Mouse (Mus musculus) lung, postnatal 25 days (tissue): ENCODE measurements around the gene Art5.
"Not testable (repeated sequence)": the region's sequence is repeated elsewhere in the genome, so short reads cannot be mapped to it uniquely, and the experiment has no call there.

ENCODE experiments used
- DNase-seq: peaks from one replicate; pipeline ENCODE4 v3.0.0; 2022; ENCODE audit warnings: low spot score

The Art5 gene

DNA sequence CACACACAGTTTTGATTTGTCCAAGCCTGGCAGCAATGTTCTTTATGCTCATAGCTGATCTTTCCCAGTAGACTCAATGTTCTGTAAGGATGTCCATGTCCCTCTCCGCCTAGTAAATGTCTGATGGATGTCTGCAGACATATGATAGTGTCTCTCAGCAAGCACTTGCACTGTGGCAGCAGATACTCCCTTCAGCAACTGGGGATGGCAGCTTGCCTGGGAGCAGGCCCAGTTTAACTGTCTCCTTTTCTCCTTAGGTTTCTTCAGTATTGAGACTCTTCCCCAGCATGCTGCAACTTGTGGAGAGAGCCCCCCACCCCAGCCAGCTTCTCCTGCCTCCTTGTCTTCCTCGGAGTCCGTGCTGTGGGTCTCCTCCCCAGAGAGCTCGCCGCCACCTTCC is 27.5 kb downstream of the Art5 start:
- DNase-seq, result no peak

DNA sequence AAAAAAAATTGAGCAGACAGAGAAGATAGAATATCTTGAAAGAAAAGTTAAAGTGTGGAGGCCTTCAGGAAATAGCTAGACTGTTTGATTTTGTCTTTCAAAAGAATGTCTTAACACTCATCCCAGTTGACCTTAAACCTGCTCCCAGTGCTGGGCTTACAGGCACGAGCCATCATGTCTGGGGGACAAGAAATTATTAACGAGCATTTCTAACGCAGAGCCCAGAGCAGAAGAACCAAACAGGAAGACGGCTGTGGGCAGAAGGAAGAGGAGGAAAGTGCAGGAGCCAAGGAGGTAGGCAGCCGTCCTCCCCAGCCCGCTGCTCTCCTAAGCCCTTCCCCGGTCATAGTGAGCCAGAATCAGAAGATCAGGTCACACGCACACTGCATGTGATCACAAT is 29.0 kb downstream of the Art5 start:
- DNase-seq, result no peak

DNA sequence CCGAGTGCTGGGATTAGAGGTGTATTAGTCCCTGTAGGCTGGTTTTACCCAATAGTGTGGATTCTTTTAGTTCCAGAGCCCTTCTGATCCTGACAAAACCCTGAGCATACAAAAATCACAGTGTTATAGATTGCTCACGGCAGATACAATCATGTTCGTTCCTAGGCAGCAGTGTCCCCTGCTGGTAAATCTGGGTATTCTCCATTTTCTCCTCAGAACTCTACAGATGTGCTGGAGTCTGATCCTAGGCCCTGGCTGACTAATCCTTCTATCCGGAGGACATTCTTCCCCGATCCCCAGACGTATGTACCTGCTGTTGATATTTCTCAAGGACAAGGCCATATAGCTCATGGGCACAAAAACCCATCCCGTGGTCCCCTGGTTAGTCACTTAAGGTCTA is 30.8 kb downstream of the Art5 start:
- peak; percentile 30 for DNase-seq

DNA sequence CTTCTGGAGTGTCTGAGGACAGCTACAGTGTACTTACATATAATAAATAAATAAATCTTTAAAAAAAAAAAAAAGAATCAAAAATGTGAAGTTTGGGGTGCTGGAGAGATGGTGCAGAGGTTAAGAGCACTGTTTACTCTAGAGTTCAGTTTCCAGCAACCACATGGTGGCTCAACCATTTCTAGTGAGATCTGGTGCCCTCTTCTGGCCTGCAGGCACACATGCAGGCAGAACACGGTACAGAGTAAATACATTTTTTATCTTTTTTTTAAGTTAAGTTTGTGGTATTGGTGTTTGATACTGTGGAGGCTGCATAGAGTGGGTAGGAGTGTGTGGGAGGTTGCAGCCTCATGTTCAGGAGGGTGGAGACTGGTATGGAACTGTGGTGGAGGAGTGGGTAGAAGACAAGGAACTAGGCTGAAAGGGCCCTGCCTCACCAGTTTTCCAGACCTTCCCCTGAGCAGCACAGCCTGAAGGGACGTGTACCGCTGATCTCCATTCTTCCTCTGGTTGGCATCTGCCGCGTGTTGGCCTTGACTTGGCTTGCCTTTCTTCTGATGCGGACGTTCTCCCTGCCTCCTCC is 32.5 kb downstream of the Art5 start:
- DNase-seq, result peak; percentile 18

DNA sequence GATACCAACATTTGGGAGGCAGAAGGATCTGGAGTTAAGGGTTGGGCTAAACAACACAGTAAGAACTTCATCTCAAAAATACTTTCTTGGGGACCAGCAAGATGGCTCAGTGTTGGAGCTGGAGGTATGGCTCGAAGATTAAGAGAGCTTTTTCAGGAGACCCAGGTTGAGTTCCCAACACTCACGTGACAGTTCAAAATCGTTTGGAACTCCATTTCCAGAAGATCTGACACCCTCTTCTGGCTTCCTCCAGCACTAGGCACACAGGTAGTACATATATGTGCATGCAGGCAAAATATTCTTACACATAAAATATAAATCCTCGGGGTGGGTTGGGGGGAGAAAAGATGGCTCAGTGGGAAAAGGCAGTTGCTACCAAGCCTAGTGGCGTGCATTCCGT is 42.9 kb downstream of the Art5 start:
- no peak for DNase-seq

DNA sequence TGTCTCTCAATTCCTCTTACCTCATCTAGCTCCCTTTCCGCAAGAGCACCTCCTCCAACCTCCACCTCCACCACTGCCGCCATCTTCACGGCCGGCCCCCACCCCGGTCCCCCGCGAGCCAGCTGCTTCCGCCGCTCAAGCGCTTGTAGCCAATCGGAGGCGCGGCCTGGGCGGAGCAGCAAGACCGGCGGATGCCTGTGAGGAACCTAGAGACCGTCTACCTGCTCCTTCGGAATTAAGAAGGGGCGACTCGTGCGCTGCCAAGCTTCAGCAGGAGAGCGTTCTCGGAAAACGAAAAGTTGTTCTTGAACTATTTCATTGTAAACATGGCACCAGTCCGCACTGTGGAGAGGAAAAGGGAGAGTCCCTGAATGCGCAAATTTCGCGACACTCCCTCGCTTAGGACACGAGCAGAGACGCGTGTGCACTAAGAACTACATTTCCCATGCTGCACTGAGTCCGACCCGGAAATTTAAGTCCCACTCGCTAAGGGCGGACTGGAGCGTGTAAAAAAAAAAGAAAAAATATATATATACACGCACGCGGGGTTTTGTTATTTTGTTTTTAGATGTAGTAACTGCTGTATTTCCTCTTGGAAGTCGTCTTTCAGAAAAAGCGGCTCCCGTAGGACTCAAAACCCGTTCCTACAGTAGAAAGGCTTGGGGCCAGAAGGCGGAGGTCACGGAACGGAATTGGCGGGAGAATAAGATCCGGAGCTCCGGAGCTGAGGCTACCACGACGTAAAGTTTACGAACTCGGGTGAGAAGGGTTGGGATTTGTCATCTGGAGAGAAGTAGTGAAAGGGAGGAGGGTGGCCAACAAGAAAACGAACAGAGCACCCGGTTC is 44.0 kb downstream of the Art5 start, which contains the start of the genes Rnf121, Xndc1 and Xntrpc:
TSS of gene Rnf121 (minus strand) at position 424 of the 846 bp plus-strand sequence.
TSS of gene Xndc1 (plus strand) at position 466 of the 846 bp plus-strand sequence.
TSS of gene Xntrpc (plus strand) at position 668 of the 846 bp plus-strand sequence.
- DNase-seq, result peak; percentile 92

DNA sequence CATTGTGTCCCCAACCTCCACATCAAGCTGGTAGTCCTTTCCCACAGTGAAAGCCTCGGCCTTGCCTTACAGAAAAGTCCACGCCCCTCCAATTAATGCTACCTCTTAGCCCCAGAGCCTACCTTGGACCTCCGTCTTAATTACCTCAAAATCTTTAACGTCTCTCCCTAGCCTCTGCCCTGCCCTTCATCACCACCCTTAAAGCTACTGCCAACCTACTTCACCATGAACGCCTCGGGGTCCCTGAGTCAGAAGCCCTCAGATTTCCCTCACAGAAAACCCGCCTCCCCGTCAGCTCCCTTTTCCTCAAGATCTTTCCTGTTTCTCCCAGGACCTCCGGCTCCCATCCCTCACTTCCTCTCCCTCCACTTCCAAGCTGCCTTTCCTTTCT is 44.6 kb downstream of the Art5 start:
- DNase-seq, result no peak

DNA sequence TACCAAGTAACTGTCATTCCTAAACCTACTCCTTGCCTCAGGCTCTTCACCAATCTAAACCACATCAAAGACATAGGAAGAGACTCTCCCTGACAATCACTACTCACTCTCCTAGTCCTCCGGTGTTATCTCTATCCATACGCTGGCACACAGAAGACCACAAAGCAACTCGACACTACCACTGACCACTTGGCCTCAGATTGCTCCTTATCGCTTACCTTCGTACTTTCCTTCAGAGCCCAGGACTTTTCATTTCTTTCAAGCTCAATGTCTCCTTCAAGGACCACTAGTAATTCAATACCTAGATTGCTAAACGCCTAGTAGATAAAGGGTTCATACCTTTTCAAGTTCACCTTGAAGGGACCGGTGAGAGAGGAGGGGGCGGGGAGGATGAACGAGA is 45.4 kb downstream of the Art5 start:
- DNase-seq, result no peak

DNA sequence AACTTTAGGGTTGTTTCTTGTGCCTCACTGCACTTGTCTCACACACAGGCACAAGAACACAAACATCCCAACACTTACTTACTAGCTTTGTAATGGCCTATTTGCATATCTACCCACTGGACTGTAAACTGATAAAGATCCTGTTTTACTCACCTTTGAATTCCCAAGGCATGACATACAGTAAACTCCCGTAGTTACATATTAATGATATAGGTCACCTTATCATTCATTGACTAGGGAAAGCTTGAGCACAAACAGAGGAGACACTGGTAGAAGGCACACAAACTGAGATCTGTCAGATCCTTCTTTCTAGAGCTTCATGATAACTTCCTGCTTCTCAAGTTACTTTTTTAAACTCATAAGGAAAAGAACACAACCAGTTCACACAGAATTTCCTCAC is 47.1 kb downstream of the Art5 start:
- DNase-seq, result no peak

DNA sequence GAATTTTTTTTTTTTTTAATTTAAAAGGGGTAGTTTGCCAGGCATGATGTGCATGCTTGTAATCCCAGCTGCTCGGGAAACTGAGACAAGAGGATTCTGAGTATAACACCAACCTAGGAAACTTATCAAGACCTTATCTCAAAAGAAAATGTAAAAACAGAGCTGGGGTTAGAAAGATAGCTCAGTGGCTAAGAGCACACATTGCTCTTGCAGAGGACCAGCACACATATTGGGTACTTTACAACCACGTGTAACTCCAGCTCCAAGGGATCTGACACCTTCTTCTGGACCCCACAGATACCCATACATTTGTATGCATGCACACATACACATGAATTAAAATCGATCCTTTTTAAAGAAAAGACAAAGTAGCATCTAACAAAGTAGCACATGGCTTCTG is 47.9 kb downstream of the Art5 start:
- no peak for DNase-seq

DNA sequence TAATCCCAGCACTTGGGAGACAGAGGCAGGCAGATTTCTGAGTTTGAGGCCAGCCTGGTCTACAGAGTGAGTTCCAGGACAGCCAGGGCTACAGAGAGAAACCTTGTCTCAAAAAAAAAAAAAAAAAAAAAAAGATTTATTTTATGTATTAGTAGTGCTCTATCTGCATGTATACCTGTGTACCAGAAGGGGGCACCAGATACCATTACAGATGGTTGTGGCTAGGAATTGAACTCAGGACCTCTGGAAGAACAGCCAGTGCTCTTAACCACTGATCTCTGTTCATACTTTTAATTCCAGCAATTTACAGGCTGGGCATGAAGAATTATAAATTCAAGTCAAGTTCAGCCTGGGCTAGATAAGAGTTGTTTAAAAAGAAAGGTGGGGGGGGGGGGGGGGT is 60.8 kb downstream of the Art5 start:
- not testable (repeated sequence) for DNase-seq
